Mouse (Mus musculus) kidney, postnatal 4 days (tissue): ENCODE data around the gene Gstp3.
A peak's percentile ranks its signal among the peaks of the same experiment; 100 is the strongest.
"Not testable (repeated sequence)": the region's sequence is repeated elsewhere in the genome, so short reads cannot be mapped to it uniquely, and the experiment has no call there.

Experiments
- DNase-seq, 2 experiments: peaks; one replicate each; pipeline ENCODE4 v3.0.0; 2021; ENCODE audit warnings: mixed read lengths in 2 of 2

Gene Gstp3

GRCm38 (mm10) chr19:4060044-4060898, 902 bp upstream of the Gstp3 start:
- DNase-seq, result not testable (repeated sequence)

GRCm38 (mm10) chr19:4058581-4058980, 788 bp downstream of the Gstp3 start:
- DNase-seq, result no peak

DNA sequence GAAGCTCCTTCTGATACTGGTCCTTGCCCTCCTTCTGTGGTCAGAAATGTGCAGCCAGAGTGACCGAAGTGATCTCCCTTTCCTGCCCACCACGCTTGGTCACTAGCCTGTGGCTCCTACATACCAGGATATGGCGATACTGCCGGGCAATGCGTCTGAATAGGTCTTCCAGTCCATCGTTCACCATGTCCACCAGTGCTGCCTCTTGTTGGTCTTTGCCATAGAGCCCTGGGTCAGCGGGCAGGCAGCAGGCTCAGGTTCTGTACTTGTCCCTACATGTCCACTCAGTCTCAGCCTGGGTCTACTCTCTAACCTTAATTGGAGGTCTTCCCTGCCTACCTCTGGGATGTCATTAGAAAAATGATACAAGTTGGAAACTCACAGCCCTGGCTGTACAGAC, 1.4 kb downstream of the Gstp3 start:
- no peak for DNase-seq

DNA sequence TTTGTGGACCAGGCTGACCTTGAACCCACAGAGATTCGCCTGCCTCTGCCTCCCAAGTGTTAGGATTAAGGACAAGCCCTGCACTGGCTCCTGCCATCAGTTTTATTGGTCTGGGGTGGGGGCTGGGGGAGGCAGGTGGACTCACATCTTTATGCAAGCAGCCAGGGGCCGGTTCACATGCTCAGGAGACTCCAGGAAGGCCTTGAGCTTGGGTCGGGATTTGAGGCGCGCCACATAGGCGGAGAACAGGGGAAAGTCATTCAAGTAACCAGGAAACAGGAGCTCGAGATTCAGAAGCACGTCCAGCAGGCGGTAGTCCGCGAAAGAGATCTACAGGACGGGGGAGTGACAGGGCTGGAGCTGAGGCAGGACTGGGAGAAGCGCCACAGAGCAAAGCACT, 2.0 kb downstream of the Gstp3 start:
- DNase-seq, result no peak

DNA sequence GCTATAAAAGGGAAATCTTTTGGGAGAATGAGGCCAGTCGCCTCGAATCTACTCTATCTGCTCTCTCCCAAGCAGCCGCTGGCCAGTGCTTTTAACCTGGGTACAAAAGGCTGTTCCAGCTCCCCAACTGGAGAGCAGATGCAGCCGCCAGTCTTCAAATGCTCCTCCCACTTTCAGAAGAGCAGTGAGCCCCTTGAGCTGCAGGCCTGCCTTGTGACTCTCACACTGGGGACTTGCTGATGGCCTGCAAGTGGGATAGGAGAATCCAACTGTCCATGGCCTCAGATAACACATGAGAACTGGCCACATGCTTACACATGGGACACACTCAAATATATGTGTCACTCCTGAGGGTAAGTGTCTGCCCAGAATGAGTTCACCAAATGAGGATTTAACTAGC, 2.6 kb downstream of the Gstp3 start:
- no peak for DNase-seq

DNA sequence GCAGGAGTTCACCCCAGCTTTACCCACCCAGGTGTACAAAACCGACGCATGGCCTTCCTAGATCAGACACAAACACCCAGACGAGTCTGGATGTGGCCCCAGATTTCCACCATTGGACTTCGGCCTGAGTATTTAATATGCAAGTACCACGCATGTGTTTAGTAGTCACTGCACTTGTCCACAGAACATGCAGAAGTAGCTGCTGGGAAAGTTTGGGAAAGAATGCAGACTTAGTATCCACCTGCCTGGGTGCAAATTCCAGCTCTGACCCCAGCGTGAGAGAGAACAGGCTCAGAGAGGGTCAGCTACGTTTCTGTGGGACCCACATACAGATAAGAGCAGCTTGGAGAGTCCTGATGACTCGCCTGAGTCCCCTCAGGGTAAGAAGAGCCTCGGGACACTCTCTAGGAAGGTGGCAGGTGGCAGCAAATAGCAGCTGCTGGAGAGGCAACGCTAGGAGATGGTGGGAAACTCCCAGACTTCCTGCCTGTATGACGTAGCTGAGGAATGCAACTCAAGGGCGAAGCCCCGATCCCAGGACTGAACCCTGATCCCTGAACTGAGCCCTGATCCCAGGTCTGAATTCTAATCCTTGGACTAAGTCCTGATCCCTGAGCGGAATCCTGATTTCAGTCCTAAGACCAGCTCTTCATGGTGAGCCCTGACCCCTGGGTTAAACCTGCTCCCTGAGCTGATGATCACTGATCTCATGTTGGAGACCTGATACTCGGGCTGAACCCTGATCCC, 3.2 kb downstream of the Gstp3 start:
- no peak for DNase-seq

- DNase-seq, result no peak
Measured at GRCm38 (mm10) chr19:4055216-4055946, 4.0 kb downstream of the Gstp3 start.

DNA sequence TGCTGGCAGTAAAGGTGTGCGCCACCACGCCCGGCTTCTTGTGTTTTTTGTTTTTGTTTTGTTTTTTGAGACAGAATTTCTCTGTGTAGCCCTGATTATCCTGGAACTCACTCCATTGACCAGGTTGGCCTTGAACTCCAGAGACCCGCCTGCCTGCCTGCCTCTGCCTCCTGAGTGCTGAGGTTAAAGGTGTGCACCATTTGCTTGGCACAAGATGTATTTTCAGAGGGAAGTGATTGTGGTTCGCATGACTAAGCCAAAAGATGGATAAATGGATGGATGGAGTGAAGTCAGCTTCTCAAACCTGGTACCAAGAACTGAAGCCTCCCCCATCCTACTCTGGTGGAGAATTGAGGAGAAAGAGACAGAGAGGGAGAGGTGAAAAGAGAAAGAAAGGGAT, 4.8 kb downstream of the Gstp3 start:
- DNase-seq, result no peak

GRCm38 (mm10) chr19:4052516-4053030, 6.8 kb downstream of the Gstp3 start:
- DNase-seq, result no peak

DNA sequence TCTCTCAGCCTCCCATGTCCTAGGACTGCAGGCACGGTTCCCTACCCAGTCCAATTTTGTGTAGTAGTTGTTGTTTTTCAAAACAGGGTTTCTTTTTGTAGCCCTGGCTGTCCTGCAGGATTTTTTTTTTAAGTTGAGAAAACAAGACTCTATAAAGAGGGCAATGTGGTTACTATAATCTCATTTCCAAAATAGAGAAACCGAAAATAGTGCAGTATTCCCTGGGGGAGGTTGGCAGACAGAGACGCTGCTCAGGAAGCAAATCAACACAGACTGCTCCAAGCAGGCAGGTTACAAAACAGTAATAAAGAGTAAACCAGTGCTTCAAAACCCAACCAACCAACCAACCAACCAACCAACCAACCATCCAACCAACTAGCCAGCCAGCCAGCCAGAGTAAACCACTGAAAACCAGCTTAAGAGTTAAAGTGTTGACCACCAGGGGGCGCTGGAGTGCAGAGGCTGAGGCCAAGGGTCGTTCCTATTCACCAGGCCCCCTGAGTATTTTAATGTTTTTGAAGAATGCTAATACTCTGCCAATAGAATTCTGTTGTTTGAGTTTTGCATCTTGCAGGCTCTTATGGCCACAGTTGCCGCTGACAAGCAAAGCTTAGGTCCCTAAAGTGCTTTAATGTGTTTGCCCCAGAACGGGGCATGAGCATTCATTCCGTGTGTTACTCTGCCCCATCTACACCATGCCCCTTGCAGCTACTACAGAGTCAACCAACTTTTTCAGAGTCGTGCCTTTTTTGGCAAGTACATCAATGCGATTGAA, 7.4 kb downstream of the Gstp3 start:
- peak; percentile 88 for DNase-seq

GRCm38 (mm10) chr19:4051016-4051415, 8.4 kb downstream of the Gstp3 start:
- DNase-seq, result no peak

DNA sequence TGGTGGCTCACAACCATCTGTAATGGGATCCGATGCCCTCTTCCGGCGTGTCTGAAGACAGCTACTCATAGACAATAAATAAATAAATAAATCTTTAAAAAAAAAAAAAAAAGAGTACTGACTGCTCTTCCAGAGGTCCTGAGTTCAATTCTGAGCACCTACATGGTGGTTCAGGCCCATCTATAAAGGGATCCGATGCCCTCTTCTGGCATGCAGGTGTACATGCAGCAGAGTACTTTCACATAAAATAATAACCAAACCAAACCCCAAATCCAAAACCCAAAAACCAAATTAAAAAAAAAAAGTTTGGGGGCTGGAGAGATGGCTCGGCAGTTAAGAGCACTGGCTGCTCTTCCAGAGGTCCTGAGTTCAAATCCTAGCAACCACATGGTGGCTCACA, 10.3 kb downstream of the Gstp3 start:
- not testable (repeated sequence) for DNase-seq

- DNase-seq, result peak; percentile 92
Measured at GRCm38 (mm10) chr19:4047859-4048258, 11.5 kb downstream of the Gstp3 start.

DNA sequence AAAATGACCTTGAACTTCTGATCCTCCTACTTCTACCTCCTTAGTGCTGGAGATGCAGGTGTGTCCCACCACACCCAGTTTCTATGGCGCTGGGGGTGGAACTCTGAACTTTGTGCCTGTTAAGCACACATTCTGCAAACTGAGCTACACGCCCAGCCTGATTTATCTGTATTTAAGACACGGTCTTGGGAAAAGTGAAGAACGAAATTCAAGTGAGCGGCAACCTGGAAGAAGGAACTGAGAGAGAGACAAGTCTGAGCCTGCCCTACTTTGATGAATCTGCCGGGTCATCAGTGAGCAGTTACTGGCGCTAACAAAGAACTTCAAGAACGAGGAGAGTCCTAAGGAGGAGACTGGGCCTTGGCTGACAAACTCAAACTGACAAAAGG, 12.5 kb downstream of the Gstp3 start:
- no peak for DNase-seq

DNA sequence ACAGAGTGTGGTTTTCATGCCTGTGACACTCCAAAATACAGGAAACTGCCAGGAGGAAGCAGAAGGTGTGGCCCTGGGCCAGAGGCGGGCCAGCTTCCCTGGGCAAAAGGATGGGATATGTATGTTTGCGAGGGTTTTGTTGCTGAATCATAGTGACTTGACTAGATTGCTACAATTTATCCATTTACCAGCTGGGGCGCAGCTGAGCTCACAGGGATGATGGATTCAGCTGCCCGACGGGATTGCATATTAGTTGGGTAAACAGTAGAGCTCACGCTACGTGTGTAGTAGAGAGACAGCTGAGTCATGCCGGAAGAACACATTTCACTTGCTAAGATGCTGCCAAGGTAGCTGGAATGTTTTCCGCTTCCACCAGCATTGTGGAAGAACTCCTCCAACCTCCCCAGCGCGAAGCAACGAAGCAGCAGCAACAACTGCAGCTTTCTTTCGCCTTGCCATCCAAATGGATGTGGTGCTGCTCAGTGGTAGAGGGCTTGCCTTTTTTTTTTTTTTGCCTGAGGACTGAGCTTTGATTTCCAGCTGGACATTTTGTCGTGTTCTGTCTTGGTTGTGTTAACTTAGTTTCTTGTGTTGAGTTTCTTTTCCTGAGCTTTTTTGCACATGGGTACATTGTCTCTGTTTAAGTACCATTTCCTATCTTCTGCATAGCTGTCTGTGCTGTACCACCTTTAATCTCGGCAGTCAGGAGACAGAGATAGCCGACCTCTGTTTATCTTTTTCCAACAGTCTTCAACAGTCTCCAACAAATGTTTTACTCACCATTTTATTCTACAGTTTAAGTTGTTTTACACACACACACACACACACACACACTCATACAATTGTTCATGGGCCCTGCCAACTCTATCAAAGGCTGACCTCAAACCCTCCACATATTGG, 13.2 kb downstream of the Gstp3 start, which contains the start of gene Gstp2:
Gene Gstp2, minus strand, starts transcription at position 58 of the 900 bp plus-strand sequence.
- peak; percentile 79 to 86 for DNase-seq

DNA sequence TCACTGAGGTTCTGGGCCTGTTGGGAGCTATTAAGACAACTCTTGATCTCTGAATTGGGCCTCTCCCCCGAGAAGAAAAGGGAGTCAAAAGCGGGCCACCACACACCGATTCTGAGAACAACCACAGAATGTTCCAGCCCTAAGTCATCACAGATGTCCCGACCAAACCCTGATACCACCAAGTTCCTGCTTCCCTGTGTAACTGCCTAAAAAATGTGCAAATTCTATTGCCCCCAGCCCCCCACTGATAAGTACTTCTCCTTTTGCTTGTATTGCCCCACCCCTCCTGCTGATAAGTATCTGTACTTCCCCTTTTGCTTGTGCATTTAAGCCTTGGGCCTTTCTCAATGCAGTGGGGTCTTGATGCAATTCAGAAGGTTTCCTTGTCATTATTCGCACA, 15.3 kb downstream of the Gstp3 start:
- DNase-seq, result not testable (repeated sequence)

- DNase-seq, result peak; percentile 31 to 59
Measured at GRCm38 (mm10) chr19:4042124-4042523, 17.2 kb downstream of the Gstp3 start.

DNA sequence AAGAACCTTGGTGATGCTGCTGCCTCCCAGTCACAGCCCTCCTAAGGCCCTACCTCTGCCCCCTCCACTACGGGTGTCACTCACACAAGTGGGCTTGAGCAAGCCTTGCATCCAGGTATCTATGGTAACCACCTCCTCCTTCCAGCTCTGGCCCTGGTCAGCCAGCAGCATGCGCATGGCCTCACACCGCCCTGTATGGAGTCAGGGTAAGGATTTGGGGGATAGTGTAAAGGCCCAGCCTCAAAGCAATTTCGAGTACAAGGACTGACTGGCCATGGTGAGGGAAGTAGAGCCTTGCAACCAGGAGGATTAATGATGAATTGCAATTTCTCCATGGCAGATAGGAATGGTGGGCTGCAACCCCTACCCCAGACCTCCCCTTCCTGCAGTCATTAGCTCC, 17.9 kb downstream of the Gstp3 start:
- DNase-seq, result not testable (repeated sequence)

- not testable (repeated sequence) for DNase-seq
Measured at GRCm38 (mm10) chr19:4040941-4041340, 18.4 kb downstream of the Gstp3 start.

- DNase-seq, result peak; percentile 91 to 93
Measured at GRCm38 (mm10) chr19:4037788-4038232, 21.6 kb downstream of the Gstp3 start, which contains the start of gene Gstp1. Gene Gstp1 (minus strand): TSS chr19:4037985.
